Mouse (Mus musculus): ENCODE data around the gene Pla2g2e. TPM values are rescaled to one million over a fixed set of nuclear protein-coding genes. Genes with fewer than 3 reads are reported as not detected.
"Not testable (repeated sequence)": the region's sequence is repeated elsewhere in the genome, so short reads cannot be mapped to it uniquely, and the experiment has no call there.

Pla2g2e gene
- polyA plus RNA-seq, 2 experiments, result not detected

- H3K27ac ChIP-seq, result no peak overlapping the region
- H3K4me1 ChIP-seq (replicated peaks; ENCODE audit: control insufficient read depth in 2 of 2, insufficient read depth in 2 of 2, low read length in 1 of 2), result no peaks in the 10 kb centered on the region
- no peak overlapping the region for H3K4me3 ChIP-seq (ENCODE audit: insufficient read depth in 1 of 2, low read depth in 2 of 2, low read length in 2 of 2)
- no peaks in the 10 kb centered on the region for H3K9me3 ChIP-seq (ENCODE audit: control insufficient read depth, low read length)
- H3K4me2 ChIP-seq (ENCODE audit: low read depth), result no peak overlapping the region
- H3K27me3 ChIP-seq (ENCODE audit: control insufficient read depth, insufficient read depth, low read length), result no peaks in the 10 kb centered on the region
- 10% methylated on average over 7 of the region's 7 CpGs for WGBS (ENCODE audit: insufficient replicate concordance)
- ATAC-seq (ENCODE audit: insufficient read depth) (no peak), DNase-seq (ENCODE audit: low read depth in 3 of 3, low spot score in 3 of 3) (peak; percentile 33 to 39 (median 38))
- no peaks in the 10 kb centered on the region for H3K36me3 ChIP-seq (replicated peaks; ENCODE audit: control insufficient read depth, insufficient read depth, low read depth)
- TF ChIP-seq CTCF (IDR thresholded peaks at IDR 0.05; ENCODE audit: low read depth) (peak; percentile 87), EP300 (IDR thresholded peaks at IDR 0.05; ENCODE audit: low read depth) (no peak)
- no peak overlapping the region for H3K9ac ChIP-seq (replicated peaks)
Observed at GRCm38 (mm10) chr4:138866413-138866812, 11.3 kb upstream of the Pla2g2e start.

- 41% methylated on average over 8 of the region's 8 CpGs for WGBS (ENCODE audit: insufficient replicate concordance)
- Histone ChIP-seq H3K4me2 (ENCODE audit: low read depth) (no peak overlapping the region), H3K27me3 (ENCODE audit: control insufficient read depth, insufficient read depth, low read length) (no peaks in the 10 kb centered on the region), H3K4me3 (ENCODE audit: insufficient read depth in 1 of 2, low read depth in 2 of 2, low read length in 2 of 2) (no peak overlapping the region), H3K27ac (no peak overlapping the region), H3K4me1 (replicated peaks; ENCODE audit: control insufficient read depth in 2 of 2, insufficient read depth in 2 of 2, low read length in 1 of 2) (no peaks in the 10 kb centered on the region), H3K9ac (replicated peaks) (no peak overlapping the region), H3K36me3 (replicated peaks; ENCODE audit: control insufficient read depth, insufficient read depth, low read depth) (no peaks in the 10 kb centered on the region), H3K9me3 (ENCODE audit: control insufficient read depth, low read length) (no peaks in the 10 kb centered on the region)
- DNase-seq (ENCODE audit: low read depth in 3 of 3, low spot score in 3 of 3) (no peak), ATAC-seq (ENCODE audit: insufficient read depth) (no peak)
- TF ChIP-seq CTCF (IDR thresholded peaks at IDR 0.05; ENCODE audit: low read depth) (no peak), EP300 (IDR thresholded peaks at IDR 0.05; ENCODE audit: low read depth) (no peak)
Observed at GRCm38 (mm10) chr4:138868666-138869065, 9.1 kb upstream of the Pla2g2e start.

GRCm38 (mm10) chr4:138873864-138874263, 3.9 kb upstream of the Pla2g2e start, which contains the start of gene Gm13030:
Gm13030 (minus strand) TSS chr4:138873964.
- WGBS (ENCODE audit: insufficient replicate concordance), result 66% methylated on average over 6 of the region's 6 CpGs

GRCm38 (mm10) chr4:138875275-138875674, 2.5 kb upstream of the Pla2g2e start:
- H3K36me3 ChIP-seq (replicated peaks; ENCODE audit: control insufficient read depth, insufficient read depth, low read depth); H3K27me3 ChIP-seq (ENCODE audit: control insufficient read depth, insufficient read depth, low read length); ATAC-seq (ENCODE audit: insufficient read depth); DNase-seq (ENCODE audit: low read depth in 3 of 3, low spot score in 3 of 3); H3K4me2 ChIP-seq (ENCODE audit: low read depth); H3K4me1 ChIP-seq (replicated peaks; ENCODE audit: control insufficient read depth in 2 of 2, insufficient read depth in 2 of 2, low read length in 1 of 2); H3K27ac ChIP-seq; H3K9ac ChIP-seq (replicated peaks); H3K9me3 ChIP-seq (ENCODE audit: control insufficient read depth, low read length); H3K4me3 ChIP-seq (ENCODE audit: insufficient read depth in 1 of 2, low read depth in 2 of 2, low read length in 2 of 2): not testable (repeated sequence)
- WGBS (ENCODE audit: insufficient replicate concordance), result 72% methylated on average over 2 of the region's 2 CpGs

More at GRCm38 (mm10) chr4:138873864-138874263, 3.9 kb upstream of the Pla2g2e start, which contains the start of gene Gm13030:
- Histone ChIP-seq H3K27me3 (ENCODE audit: control insufficient read depth, insufficient read depth, low read length) (no peaks in the 10 kb centered on the region), H3K4me1 (replicated peaks; ENCODE audit: control insufficient read depth in 2 of 2, insufficient read depth in 2 of 2, low read length in 1 of 2) (no peaks in the 10 kb centered on the region), H3K9me3 (ENCODE audit: control insufficient read depth, low read length) (no peaks in the 10 kb centered on the region), H3K36me3 (replicated peaks; ENCODE audit: control insufficient read depth, insufficient read depth, low read depth) (no peaks in the 10 kb centered on the region), H3K4me3 (ENCODE audit: insufficient read depth in 1 of 2, low read depth in 2 of 2, low read length in 2 of 2) (no peak within 1 kb of the TSS), H3K4me2 (ENCODE audit: low read depth) (no peak within 1 kb of the TSS), H3K9ac (replicated peaks) (no peak within 1 kb of the TSS), H3K27ac (no peak within 1 kb of the TSS)
- DNase-seq (ENCODE audit: low read depth in 3 of 3, low spot score in 3 of 3), result no peak
- no peak for ATAC-seq (ENCODE audit: insufficient read depth)
- TF ChIP-seq EP300 (IDR thresholded peaks at IDR 0.05; ENCODE audit: low read depth) (no peak), CTCF (IDR thresholded peaks at IDR 0.05; ENCODE audit: low read depth) (no peak)

GRCm38 (mm10) chr4:138875986-138876385, 1.8 kb upstream of the Pla2g2e start:
- Histone ChIP-seq H3K9ac (replicated peaks) (no peak overlapping the region), H3K36me3 (replicated peaks; ENCODE audit: control insufficient read depth, insufficient read depth, low read depth) (no peaks in the 10 kb centered on the region), H3K4me3 (ENCODE audit: insufficient read depth in 1 of 2, low read depth in 2 of 2, low read length in 2 of 2) (no peak overlapping the region), H3K27me3 (ENCODE audit: control insufficient read depth, insufficient read depth, low read length) (no peaks in the 10 kb centered on the region), H3K9me3 (ENCODE audit: control insufficient read depth, low read length) (no peaks in the 10 kb centered on the region), H3K4me2 (ENCODE audit: low read depth) (no peak overlapping the region), H3K4me1 (replicated peaks; ENCODE audit: control insufficient read depth in 2 of 2, insufficient read depth in 2 of 2, low read length in 1 of 2) (no peaks in the 10 kb centered on the region), H3K27ac (no peak overlapping the region)
- DNase-seq (ENCODE audit: low read depth in 3 of 3, low spot score in 3 of 3) (no peak), ATAC-seq (ENCODE audit: insufficient read depth) (no peak)
- WGBS (ENCODE audit: insufficient replicate concordance), result 72% methylated on average over 2 of the region's 2 CpGs
- TF ChIP-seq EP300 (IDR thresholded peaks at IDR 0.05; ENCODE audit: low read depth), result no peak
- no peak for TF ChIP-seq CTCF (IDR thresholded peaks at IDR 0.05; ENCODE audit: low read depth)

Measured in liver, embryonic 14.5 days (tissue).